Mouse (Mus musculus) megakaryocyte progenitor cell, adult 5-6 weeks (primary cell): Measurements from ENCODE around the gene Akap8l. TPM values are rescaled to one million over a fixed set of nuclear protein-coding genes. Genes with fewer than 3 reads are reported as not detected.

Source experiments
- ATAC-seq: replicated peaks from 2 replicates; pipeline ENCODE4 v1.8.0; 2016; ENCODE audit warnings: mild to moderate bottlenecking, moderate TSS enrichment, inconsistent platforms; ENCODE audit not compliant: poor library complexity
- total RNA-seq, 2 experiments: library from RNA; stranded (forward) in 1 of 2; stranded (reverse) in 1 of 2; fragments of 157-497, 149-512 nt in 1 of 2; fragments of 200-1000 nt in 1 of 2; gene quantifications; 2 replicates each; pipeline versions ENCODE4 v1.2.3 to v1.2.4; 2015 to 2017

Gene Akap8l
- total RNA-seq, 2 experiments from 2014 or later, result 53.2 to 55.8 TPM

- ATAC-seq, result no peak
These were observed 8.0 kb upstream of the Akap8l start for GRCm38 (mm10) chr17:32358192-32358942.

- no peak for ATAC-seq
These were observed 6.7 kb upstream of the Akap8l start for GRCm38 (mm10) chr17:32356766-32357760.

- no peak for ATAC-seq
These were observed 5.9 kb upstream of the Akap8l start for GRCm38 (mm10) chr17:32356281-32356680.

GRCm38 (mm10) chr17:32355031-32355430 lies 4.6 kb upstream of the Akap8l start:
- ATAC-seq, result no peak

GRCm38 (mm10) chr17:32354211-32354610 lies 3.8 kb upstream of the Akap8l start:
- ATAC-seq, result no peak

- ATAC-seq, result no peak
These were observed 3.3 kb upstream of the Akap8l start for GRCm38 (mm10) chr17:32353696-32354095.

GRCm38 (mm10) chr17:32351726-32352125 lies 1.3 kb upstream of the Akap8l start:
- ATAC-seq, result no peak

GRCm38 (mm10) chr17:32351269-32351668 lies 862 bp upstream of the Akap8l start:
- no peak for ATAC-seq

GRCm38 (mm10) chr17:32349851-32350381 lies 491 bp downstream of the Akap8l start:
- ATAC-seq, result no peak

GRCm38 (mm10) chr17:32349037-32349732 lies 1.2 kb downstream of the Akap8l start:
- ATAC-seq, result peak; percentile 58

- ATAC-seq, result no peak
These were observed 2.0 kb downstream of the Akap8l start for GRCm38 (mm10) chr17:32348406-32348805.

GRCm38 (mm10) chr17:32341102-32341501 lies 9.3 kb downstream of the Akap8l start:
- no peak for ATAC-seq

GRCm38 (mm10) chr17:32340110-32340509 lies 10.3 kb downstream of the Akap8l start:
- peak; percentile 75 for ATAC-seq

GRCm38 (mm10) chr17:32335869-32336268 lies 14.5 kb downstream of the Akap8l start:
- 0 out of 2 replicates have a peak, but pooled peaks have one; percentile 26 for ATAC-seq

- ATAC-seq, result no peak
These were observed 15.5 kb downstream of the Akap8l start for GRCm38 (mm10) chr17:32334921-32335320.

GRCm38 (mm10) chr17:32333675-32334303 lies 16.6 kb downstream of the Akap8l start:
- no peak for ATAC-seq

- no peak for ATAC-seq
These were observed 22.9 kb downstream of the Akap8l start for GRCm38 (mm10) chr17:32327501-32327900.

- ATAC-seq, result no peak
These were observed 27.6 kb downstream of the Akap8l start for GRCm38 (mm10) chr17:32322809-32323208.

GRCm38 (mm10) chr17:32321836-32322235 lies 28.6 kb downstream of the Akap8l start:
- ATAC-seq, result no peak

- ATAC-seq, result peak; percentile 70
These were observed 29.0 kb downstream of the Akap8l start for GRCm38 (mm10) chr17:32321390-32321734.
